Mouse (Mus musculus): ENCODE measurements around the gene Taar2. TPM values are rescaled to one million over a fixed set of nuclear protein-coding genes. Genes with fewer than 3 reads are reported as not detected.

The Taar2 gene
- polyA plus RNA-seq, 2 experiments = not detected

DNA sequence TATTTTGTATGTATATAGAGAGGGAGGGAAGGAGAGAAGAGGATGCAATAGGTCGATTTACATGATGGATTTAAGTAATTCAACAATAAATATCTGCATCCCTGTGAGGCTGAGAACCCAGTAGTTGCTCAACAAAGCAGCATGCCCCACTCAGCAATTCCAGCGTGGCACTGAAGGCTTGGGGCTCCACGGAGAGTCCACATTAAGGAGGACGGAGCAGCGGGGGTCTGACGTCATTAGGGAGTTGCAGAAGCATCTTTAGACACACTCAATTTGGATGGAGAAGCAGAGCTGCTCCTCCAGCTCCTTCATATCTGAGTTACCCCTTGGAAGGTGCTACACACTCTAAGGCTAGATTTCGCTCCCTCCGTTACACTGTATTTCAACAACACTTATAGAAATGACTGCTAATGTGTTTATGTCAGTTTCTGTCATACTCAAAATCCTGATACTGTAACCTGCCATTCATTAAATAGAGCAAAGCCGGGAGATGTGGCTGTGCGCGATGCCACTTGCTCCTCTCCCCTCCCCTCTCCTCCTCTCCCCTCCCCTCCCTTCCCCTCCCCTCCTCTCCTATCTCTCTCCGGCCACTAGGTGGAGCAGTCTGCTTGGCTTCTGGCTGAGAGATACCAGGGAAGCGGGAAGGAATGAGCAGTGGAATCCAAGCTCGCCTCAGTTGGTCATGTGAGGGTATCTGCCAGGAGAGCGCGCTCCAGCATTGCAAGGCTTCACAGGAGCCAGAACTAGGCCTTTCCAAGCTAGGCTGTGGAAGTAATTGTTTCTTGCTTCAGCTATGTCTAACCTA, 40.7 kb downstream of the Taar2 start:
- Histone ChIP-seq H3K4me1 (ENCODE audit: control insufficient read depth, insufficient read depth, low read length) (no peaks in the 10 kb centered on the region), H3K4me3 (replicated peaks; ENCODE audit: low read length) (no peak overlapping the region), H3K27me3 (ENCODE audit: control insufficient read depth, insufficient read depth, low read length) (no peaks in the 10 kb centered on the region), H3K4me2 (replicated peaks; ENCODE audit: low read depth, low read length, severe bottlenecking) (no peak overlapping the region), H3K27ac (replicated peaks; ENCODE audit: low read depth, low read length) (no peak overlapping the region), H3K36me3 (ENCODE audit: control insufficient read depth, insufficient read depth, low read length) (no peaks in the 10 kb centered on the region), H3K9ac (ENCODE audit: low read depth, low read length, severe bottlenecking) (no peak overlapping the region), H3K9me3 (ENCODE audit: control insufficient read depth, low read length) (no peaks in the 10 kb centered on the region)
- 42% methylated on average over 16 of the region's 16 CpGs for WGBS
- no peak for TF ChIP-seq POLR2A (IDR thresholded peaks at IDR 0.05; ENCODE audit: borderline replicate concordance, extremely low read depth, insufficient read depth, insufficient read length)
- DNase-seq (ENCODE audit: low spot score) (peak; percentile 54), ATAC-seq (ENCODE audit: low FRiP score, low read depth) (peak; percentile 60)

GRCm38 (mm10) chr10:23985546-23985945, 47.2 kb downstream of the Taar2 start, which contains the start of gene Taar6:
Taar6 (minus strand) TSS chr10:23985646.
- ATAC-seq (ENCODE audit: low FRiP score, low read depth) = no peak
- H3K4me2 ChIP-seq (replicated peaks; ENCODE audit: low read depth, low read length, severe bottlenecking) = no peak within 1 kb of the TSS
- WGBS = 81% methylated on average over 8 of the region's 8 CpGs

DNA sequence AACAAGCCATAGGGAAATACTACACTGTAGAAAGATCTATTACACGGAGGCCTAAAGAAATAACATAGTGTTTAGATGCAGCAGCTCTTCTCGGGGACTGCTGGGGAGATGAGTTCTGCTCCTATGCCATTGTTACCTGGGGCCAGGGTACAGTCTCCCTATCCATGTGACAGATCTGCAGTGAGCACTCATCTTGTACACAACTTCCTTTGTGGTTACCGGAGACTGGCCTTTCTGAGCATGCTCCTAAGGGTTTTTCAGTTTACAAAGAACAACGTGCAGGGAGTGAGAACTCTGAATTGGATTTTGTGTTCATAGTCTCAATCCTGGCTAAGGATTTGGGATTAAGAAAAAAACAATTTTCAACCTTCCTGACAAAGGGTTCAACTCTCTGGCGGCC, 48.0 kb downstream of the Taar2 start:
- Histone ChIP-seq H3K27me3 (ENCODE audit: control insufficient read depth, insufficient read depth, low read length) (no peaks in the 10 kb centered on the region), H3K36me3 (ENCODE audit: control insufficient read depth, insufficient read depth, low read length) (no peaks in the 10 kb centered on the region), H3K27ac (replicated peaks; ENCODE audit: low read depth, low read length) (no peak overlapping the region), H3K9ac (ENCODE audit: low read depth, low read length, severe bottlenecking) (no peak overlapping the region), H3K9me3 (ENCODE audit: control insufficient read depth, low read length) (no peaks in the 10 kb centered on the region), H3K4me3 (replicated peaks; ENCODE audit: low read length) (no peak overlapping the region), H3K4me1 (ENCODE audit: control insufficient read depth, insufficient read depth, low read length) (no peaks in the 10 kb centered on the region), H3K4me2 (replicated peaks; ENCODE audit: low read depth, low read length, severe bottlenecking) (no peak overlapping the region)
- ATAC-seq (ENCODE audit: low FRiP score, low read depth) (no peak), DNase-seq (ENCODE audit: low spot score) (no peak)
- TF ChIP-seq POLR2A (IDR thresholded peaks at IDR 0.05; ENCODE audit: borderline replicate concordance, extremely low read depth, insufficient read depth, insufficient read length) = no peak
- 75% methylated on average over 5 of the region's 5 CpGs for WGBS

More at GRCm38 (mm10) chr10:23985546-23985945, 47.2 kb downstream of the Taar2 start, which contains the start of gene Taar6:
- Histone ChIP-seq H3K4me3 (replicated peaks; ENCODE audit: low read length) (no peak within 1 kb of the TSS), H3K4me1 (ENCODE audit: control insufficient read depth, insufficient read depth, low read length) (no peaks in the 10 kb centered on the region), H3K36me3 (ENCODE audit: control insufficient read depth, insufficient read depth, low read length) (no peaks in the 10 kb centered on the region), H3K9ac (ENCODE audit: low read depth, low read length, severe bottlenecking) (no peak within 1 kb of the TSS), H3K9me3 (ENCODE audit: control insufficient read depth, low read length) (no peaks in the 10 kb centered on the region), H3K27ac (replicated peaks; ENCODE audit: low read depth, low read length) (no peak within 1 kb of the TSS), H3K27me3 (ENCODE audit: control insufficient read depth, insufficient read depth, low read length) (no peaks in the 10 kb centered on the region)
- TF ChIP-seq POLR2A (IDR thresholded peaks at IDR 0.05; ENCODE audit: borderline replicate concordance, extremely low read depth, insufficient read depth, insufficient read length) = no peak
- DNase-seq (ENCODE audit: low spot score) = no peak

Other genes with a start within 250 kb of the Taar2 start
- gene Rps12, start 151.3 kb upstream of the Taar2 start, polyA plus RNA-seq (2012; rRNA removed) = 5,532 and 5,668 TPM in 2 replicates
- 252 and 266 TPM in 2 replicates for gene Rps12, start 151.3 kb upstream of the Taar2 start, polyA plus RNA-seq (2014; fragmentation: Nextera tagmentation; extraction: Ambion mirVana)
- 23.8 and 27.8 TPM in 2 replicates for gene Slc18b1, start 141.6 kb upstream of the Taar2 start, polyA plus RNA-seq (2012; rRNA removed)
- gene Slc18b1, start 141.6 kb upstream of the Taar2 start, polyA plus RNA-seq (2014; fragmentation: Nextera tagmentation; extraction: Ambion mirVana) = 16.1 and 22.4 TPM in 2 replicates
- 0.04 and 0.08 TPM in 2 replicates for gene Vnn3, start 87.1 kb upstream of the Taar2 start, polyA plus RNA-seq (2012; rRNA removed)
- gene Vnn3, start 87.1 kb upstream of the Taar2 start, polyA plus RNA-seq (2014; fragmentation: Nextera tagmentation; extraction: Ambion mirVana) = 0.11 and 0.23 TPM in 2 replicates
- 0.82 and 1.1 TPM in 2 replicates for gene Vnn1, start 43.9 kb upstream of the Taar2 start, polyA plus RNA-seq (2012; rRNA removed)
- gene Vnn1, start 43.9 kb upstream of the Taar2 start, polyA plus RNA-seq (2014; fragmentation: Nextera tagmentation; extraction: Ambion mirVana) = 0.96 and 1.3 TPM in 2 replicates
- gene Taar1, start 18.2 kb upstream of the Taar2 start, polyA plus RNA-seq (2012; rRNA removed) = not detected in 2 replicates
- gene Taar1, start 18.2 kb upstream of the Taar2 start, polyA plus RNA-seq (2014; fragmentation: Nextera tagmentation; extraction: Ambion mirVana) = not detected in 2 replicates
- gene Taar3, start 11.0 kb downstream of the Taar2 start, polyA plus RNA-seq (2012; rRNA removed) = not detected in 2 replicates
- gene Taar3, start 11.0 kb downstream of the Taar2 start, polyA plus RNA-seq (2014; fragmentation: Nextera tagmentation; extraction: Ambion mirVana) = not detected in 2 replicates
- gene Taar4, start 21.9 kb downstream of the Taar2 start, polyA plus RNA-seq (2012; rRNA removed) = 0.06 TPM in 1 of 2 replicates, not detected in the other
- not detected in 2 replicates for gene Taar4, start 21.9 kb downstream of the Taar2 start, polyA plus RNA-seq (2014; fragmentation: Nextera tagmentation; extraction: Ambion mirVana)
- 0.13 and 0.20 TPM in 2 replicates for gene Taar5, start 32.1 kb downstream of the Taar2 start, polyA plus RNA-seq (2012; rRNA removed)
- not detected in 2 replicates for gene Taar5, start 32.1 kb downstream of the Taar2 start, polyA plus RNA-seq (2014; fragmentation: Nextera tagmentation; extraction: Ambion mirVana)
- gene Taar6, start 47.1 kb downstream of the Taar2 start, polyA plus RNA-seq (2012; rRNA removed) = not detected in 2 replicates
- gene Taar6, start 47.1 kb downstream of the Taar2 start, polyA plus RNA-seq (2014; fragmentation: Nextera tagmentation; extraction: Ambion mirVana) = not detected in 2 replicates
- not detected in 2 replicates for gene Taar7a, start 54.9 kb downstream of the Taar2 start, polyA plus RNA-seq (2012; rRNA removed)
- not detected in 2 replicates for gene Taar7a, start 54.9 kb downstream of the Taar2 start, polyA plus RNA-seq (2014; fragmentation: Nextera tagmentation; extraction: Ambion mirVana)
- gene Taar7b, start 61.4 kb downstream of the Taar2 start, polyA plus RNA-seq (2012; rRNA removed) = not detected in 2 replicates
- not detected in 2 replicates for gene Taar7b, start 61.4 kb downstream of the Taar2 start, polyA plus RNA-seq (2014; fragmentation: Nextera tagmentation; extraction: Ambion mirVana)
- not detected in 2 replicates for gene Taar7d, start 88.7 kb downstream of the Taar2 start, polyA plus RNA-seq (2012; rRNA removed)
- not detected in 2 replicates for gene Taar7d, start 88.7 kb downstream of the Taar2 start, polyA plus RNA-seq (2014; fragmentation: Nextera tagmentation; extraction: Ambion mirVana)
- not detected in 2 replicates for gene Taar7e, start 99.0 kb downstream of the Taar2 start, polyA plus RNA-seq (2012; rRNA removed)
- not detected in 2 replicates for gene Taar7e, start 99.0 kb downstream of the Taar2 start, polyA plus RNA-seq (2014; fragmentation: Nextera tagmentation; extraction: Ambion mirVana)
- gene Taar7f, start 110.9 kb downstream of the Taar2 start, polyA plus RNA-seq (2012; rRNA removed) = not detected in 2 replicates
- not detected in 2 replicates for gene Taar7f, start 110.9 kb downstream of the Taar2 start, polyA plus RNA-seq (2014; fragmentation: Nextera tagmentation; extraction: Ambion mirVana)
- not detected in 2 replicates for gene Taar8a, start 137.9 kb downstream of the Taar2 start, polyA plus RNA-seq (2012; rRNA removed)
- gene Taar8a, start 137.9 kb downstream of the Taar2 start, polyA plus RNA-seq (2014; fragmentation: Nextera tagmentation; extraction: Ambion mirVana) = not detected in 2 replicates
- gene Taar8b, start 153.7 kb downstream of the Taar2 start, polyA plus RNA-seq (2012; rRNA removed) = not detected in 2 replicates
- gene Taar8b, start 153.7 kb downstream of the Taar2 start, polyA plus RNA-seq (2014; fragmentation: Nextera tagmentation; extraction: Ambion mirVana) = not detected in 2 replicates
- not detected in 2 replicates for gene Taar8c, start 163.3 kb downstream of the Taar2 start, polyA plus RNA-seq (2012; rRNA removed)
- gene Taar8c, start 163.3 kb downstream of the Taar2 start, polyA plus RNA-seq (2014; fragmentation: Nextera tagmentation; extraction: Ambion mirVana) = not detected in 2 replicates
- gene Taar9, start 171.0 kb downstream of the Taar2 start, polyA plus RNA-seq (2012; rRNA removed) = not detected in 2 replicates
- gene Taar9, start 171.0 kb downstream of the Taar2 start, polyA plus RNA-seq (2014; fragmentation: Nextera tagmentation; extraction: Ambion mirVana) = not detected in 2 replicates
- gene Stx7, start 210.7 kb downstream of the Taar2 start, polyA plus RNA-seq (2012; rRNA removed) = 60.1 and 61.1 TPM in 2 replicates
- gene Stx7, start 210.7 kb downstream of the Taar2 start, polyA plus RNA-seq (2014; fragmentation: Nextera tagmentation; extraction: Ambion mirVana) = 68.0 and 69.3 TPM in 2 replicates